Mouse (Mus musculus) effector memory CD4-positive, alpha-beta T cell, adult 7 months (primary cell): ENCODE data around the gene Phf14. TPM values are rescaled to one million over a fixed set of nuclear protein-coding genes. Genes with fewer than 3 reads are reported as not detected.

Experiments
- polyA plus RNA-seq: library from polyadenylated mRNA; unstranded; fragments of 100-300 nt; shearing (Covaris generic); gene quantifications from one replicate; pipeline ENCODE4 v1.2.1, GENCODE M21; 2017

The Phf14 gene
- polyA plus RNA-seq: 38.9 TPM

GRCm38 (mm10) chr6:11907269-11908032, at the start of gene Phf14, which contains the start of gene Ndufa4:
TSS of gene Phf14 (plus strand) at chr6:11907809.
TSS of gene Ndufa4 (minus strand) at chr6:11907497.

Other genes starting within 250 kb of the Phf14 start
- gene Ndufa4, start 312 bp upstream of the Phf14 start, polyA plus RNA-seq: 291 TPM